Mouse (Mus musculus) T-cell, adult 66 days (primary cell): ENCODE data around the gene Ube2a. TPM values are rescaled to one million over a fixed set of nuclear protein-coding genes. Genes with fewer than 3 reads are reported as not detected.

Source experiments
- total RNA-seq, 2 experiments: library from RNA; stranded (reverse); gene quantifications; 3 replicates in 1 of 2; 4 replicates in 1 of 2; pipeline ENCODE4 v1.2.4; 2023

The Ube2a gene
- total RNA-seq: 10 to 100 TPM; 62.5 to 69.3 TPM

GRCm38 (mm10) chrX:36873765-36874164, at the start of gene Ube2a, which contains the start of gene C330007P06Rik:
Gene Ube2a (plus strand): TSS chrX:36873900.
Gene C330007P06Rik (minus strand): TSS chrX:36874111.

GRCm38 (mm10) chrX:36902321-36903114, 28.8 kb downstream of the Ube2a start, which contains the start of gene Nkrf:
Gene Nkrf (minus strand): TSS chrX:36902899.

Other genes starting within 250 kb of the Ube2a start
- gene Akap17b, start 228.5 kb upstream of the Ube2a start, total RNA-seq: 1 to 10 TPM; 3.2 to 3.4 TPM
- under 1 TPM in 1 of 2 experiments, not detected in 1; 0.64 TPM for gene Slc25a43, start 130.2 kb upstream of the Ube2a start, total RNA-seq
- gene Slc25a5, start 78.2 kb upstream of the Ube2a start, total RNA-seq: 100 to 1,000 TPM; 314 to 331 TPM
- gene C330007P06Rik, start 211 bp downstream of the Ube2a start, total RNA-seq: 10 to 100 TPM; 38.2 to 39.9 TPM
- 10 to 100 TPM; 15.6 to 15.7 TPM for gene Nkrf, start 29.0 kb downstream of the Ube2a start, total RNA-seq
- 100 to 1,000 TPM; 162 to 167 TPM for gene Sept6, start 117.9 kb downstream of the Ube2a start, total RNA-seq
- gene Sowahd, start 174.9 kb downstream of the Ube2a start, total RNA-seq: not detected
- gene Rpl39, start 211.5 kb downstream of the Ube2a start, total RNA-seq: 1,000 to 10,000 TPM; 1,621 to 1,624 TPM
- gene Upf3b, start 236.4 kb downstream of the Ube2a start, total RNA-seq: 10 to 100 TPM; 29.2 to 31.6 TPM